Mouse (Mus musculus): ENCODE measurements around the gene Ccdc124.

GRCm38 (mm10) chr8:70896316-70897020 lies 22.7 kb upstream of the Ccdc124 start:
- no peak for TF ChIP-seq POLR2A (IDR thresholded peaks at IDR 0.05; ENCODE audit: insufficient read depth, low read depth, low read length)
- TF ChIP-seq CTCF (IDR thresholded peaks at IDR 0.05; ENCODE audit: insufficient read depth, low read depth, low read length), result no peak
